Comparison of ENCODE assay signal across 8 mouse cellular contexts in genomic region chr7:34169454-34169853, GRCm38 (mm10). TPM values are rescaled to one million over a fixed set of nuclear protein-coding genes. Genes with fewer than 3 reads are reported as not detected.
DNase-seq lines count a peak whose midpoint lies in the region; ATAC-seq lines count a peak whose summit lies in the region.

TSS of gene Uba2 (minus strand) at chr7:34169599.

- H3K36me3 ChIP-seq in intestine, embryonic 15.5 days: 0 out of 2 replicates have a peak, but pooled peaks cover 9% of the 10 kb centered on the region

- H3K9me3 ChIP-seq in intestine, embryonic 15.5 days: no peaks in the 10 kb centered on the region

- H3K4me1 ChIP-seq in intestine, embryonic 15.5 days (replicated peaks): no peaks in the 10 kb centered on the region

- H3K27me3 ChIP-seq in intestine, embryonic 15.5 days (replicated peaks): no peaks in the 10 kb centered on the region

- H3K27ac ChIP-seq in intestine, embryonic 15.5 days: peak within 1 kb of the TSS; percentile 88

- H3K4me2 ChIP-seq in intestine, embryonic 15.5 days (replicated peaks): peak within 1 kb of the TSS; percentile 68

- 80% methylated on average over 3 of the region's 3 CpGs for WGBS in intestine, embryonic 15.5 days

- peak within 1 kb of the TSS; percentile 96 for H3K9ac ChIP-seq in intestine, embryonic 15.5 days

- no peak for ATAC-seq in intestine, embryonic 15.5 days
- ATAC-seq in megakaryocyte-erythroid progenitor cell, adult 5-6 weeks (replicated peaks; ENCODE audit: low FRiP score, low TSS enrichment, poor library complexity, severe bottlenecking): no peak
- ATAC-seq in cerebellum, adult (ENCODE audit: insufficient number of reproducible peaks, low FRiP score, low TSS enrichment): no peak

- no peak for DNase-seq in left cerebral cortex, adult 18-20 months (ENCODE audit: low spot score in 2 of 2)
- no peak for DNase-seq in left cerebral cortex, adult 11 months (ENCODE audit: low spot score)
- no peak for DNase-seq in adrenal gland, postnatal 25 days
- DNase-seq in gastrocnemius, postnatal 14 days: no peak
- no peak for DNase-seq in c-Kit-positive CD71-positive TER-119-positive erythroid progenitor cells, embryonic 14.5 days (ENCODE audit: low spot score)

- H3K4me3 ChIP-seq in intestine, embryonic 15.5 days (replicated peaks): peak within 1 kb of the TSS; percentile 89

- intact Hi-C loops in gastrocnemius, postnatal 14 days (cut with DNase I; ENCODE audit: low total_unique reads): no loop called here

RNA-seq across cellular contexts. Expression of gene Uba2, which starts in this region (rescaled TPM):
- 10 to 100 TPM; 82.9 to 92.9 TPM for total RNA-seq in left cerebral cortex, adult 18-20 months (2021)
- 79.0 and 88.1 TPM in 2 replicates for total RNA-seq in adrenal gland, postnatal 25 days (2021)
- 10 to 100 TPM; 36.4 to 44.3 TPM for total RNA-seq in gastrocnemius, postnatal 14 days (2021)
- polyA plus RNA-seq in intestine, embryonic 15.5 days (2015; fragmentation: Nextera tagmentation; extraction: Ambion mirVana): 156 and 168 TPM in 2 replicates
- 180 and 188 TPM in 2 replicates for total RNA-seq in megakaryocyte-erythroid progenitor cell, adult 5-6 weeks (2014; fragmentation: Nextera tagmentation)
- 234 and 250 TPM in 2 replicates for total RNA-seq in megakaryocyte-erythroid progenitor cell, adult 5-6 weeks (2017)
